Mouse (Mus musculus) liver, embryonic 13.5 days (tissue): ENCODE results near the gene Dock11. TPM values are rescaled to one million over a fixed set of nuclear protein-coding genes. Genes with fewer than 3 reads are reported as not detected.

Source experiments
- ATAC-seq: fragments of 200-750 bp; cut with Nextera tagmentation; 2 replicates; pipeline ENCODE4 v1.8.0; 2017; ENCODE audit warnings: low read depth, mild to moderate bottlenecking, moderate number of reproducible peaks, moderate library complexity
- DNase-seq: peaks from one replicate; pipeline ENCODE4 v3.0.0; 2022
- H3K27ac ChIP-seq: fragments of 300-500 bp; sonication (generic); 2 replicates; pipeline ENCODE4 v1.5.1; 2015; ENCODE audit warnings: moderate library complexity, mild to moderate bottlenecking, inconsistent platforms
- H3K27me3 ChIP-seq: fragments of 300-500 bp; sonication (generic); 2 replicates; pipeline ENCODE4 v1.6.1; 2015; ENCODE audit warnings: mild to moderate bottlenecking, inconsistent platforms
- H3K36me3 ChIP-seq: fragments of 300-500 bp; sonication (generic); 2 replicates; pipeline ENCODE4 v1.6.1; 2015; ENCODE audit warnings: mild to moderate bottlenecking, inconsistent platforms
- H3K4me1 ChIP-seq: fragments of 300-500 bp; sonication (generic); replicated peaks from 2 replicates; pipeline ENCODE4 v1.6.1; 2015; ENCODE audit warnings: inconsistent platforms
- H3K4me2 ChIP-seq: fragments of 300-500 bp; sonication (generic); 2 replicates; pipeline ENCODE4 v1.6.1; 2015; ENCODE audit warnings: inconsistent platforms, mild to moderate bottlenecking, moderate library complexity
- H3K4me3 ChIP-seq: fragments of 300-500 bp; sonication (generic); replicated peaks from 2 replicates; pipeline ENCODE4 v1.5.1; 2015; ENCODE audit warnings: mild to moderate bottlenecking, inconsistent platforms
- H3K9ac ChIP-seq: fragments of 300-500 bp; sonication (generic); 2 replicates; pipeline ENCODE4 v1.6.1; 2015; ENCODE audit warnings: mild to moderate bottlenecking, inconsistent platforms
- H3K9me3 ChIP-seq: fragments of 300-500 bp; sonication (generic); replicated peaks from 2 replicates; pipeline ENCODE4 v1.6.1; 2016; ENCODE audit warnings: inconsistent platforms
- WGBS: fragments of 180-500 bp; shearing (Covaris S2); methylation state at CpG from one replicate; pipeline ENCODE4 v1.1.7; 2015; ENCODE audit not compliant: insufficient replicate concordance; 5-methylcytosine and 5-hydroxymethylcytosine counted together
- polyA plus RNA-seq: library from polyadenylated mRNA; unstranded; fragments of >200 nt; fragmentation: Nextera tagmentation; extraction: Ambion mirVana; gene quantifications from 2 replicates; pipeline ENCODE4 v1.2.1, GENCODE M21; 2015

Dock11 gene
- polyA plus RNA-seq, 1 experiment from 2014 or later, result 2.2 TPM

- no peak within 1 kb of the TSS for H3K9ac ChIP-seq
- ATAC-seq, result no peak
- H3K4me2 ChIP-seq, result peak within 1 kb of the TSS; percentile 53
- H3K4me1 ChIP-seq, result no peaks in the 10 kb centered on the region
- no peak for DNase-seq
- no peaks in the 10 kb centered on the region for H3K9me3 ChIP-seq
- WGBS, result 14% methylated on average over 39 of the region's 51 CpGs
- peaks cover 12% of the 10 kb centered on the region for H3K27me3 ChIP-seq
- no peaks in the 10 kb centered on the region for H3K36me3 ChIP-seq
- no peak within 1 kb of the TSS for H3K27ac ChIP-seq
- H3K4me3 ChIP-seq, result peak within 1 kb of the TSS; percentile 41
Measured at GRCm38 (mm10) chrX:36111622-36112421, 223.2 kb downstream of the Dock11 start, which contains the start of gene Il13ra1. Il13ra1 (plus strand) TSS chrX:36112110.

GRCm38 (mm10) chrX:36112422-36112750, 223.8 kb downstream of the Dock11 start:
- no peak overlapping the region for H3K27ac ChIP-seq
- no peaks in the 10 kb centered on the region for H3K36me3 ChIP-seq
- WGBS, result 13% methylated on average over 4 of the region's 9 CpGs
- no peaks in the 10 kb centered on the region for H3K9me3 ChIP-seq
- H3K27me3 ChIP-seq, result peaks cover 12% of the 10 kb centered on the region
- H3K4me3 ChIP-seq, result peak overlapping the region; percentile 41
- DNase-seq (no peak), ATAC-seq (no peak)
- H3K4me2 ChIP-seq, result peak overlapping the region; percentile 53
- H3K4me1 ChIP-seq, result no peaks in the 10 kb centered on the region
- no peak overlapping the region for H3K9ac ChIP-seq

- DNase-seq (no peak), ATAC-seq (no peak)
- H3K4me3 ChIP-seq, result no peak overlapping the region
- no peaks in the 10 kb centered on the region for H3K36me3 ChIP-seq
- WGBS, result 71% methylated on average over 4 of the region's 4 CpGs
- peaks cover 12% of the 10 kb centered on the region for H3K27me3 ChIP-seq
- H3K9ac ChIP-seq, result no peak overlapping the region
- no peak overlapping the region for H3K27ac ChIP-seq
- no peak overlapping the region for H3K4me2 ChIP-seq
- H3K4me1 ChIP-seq, result no peaks in the 10 kb centered on the region
- H3K9me3 ChIP-seq, result no peaks in the 10 kb centered on the region
Measured at GRCm38 (mm10) chrX:36115171-36115570, 226.5 kb downstream of the Dock11 start.

Other genes starting within 250 kb of the Dock11 start
- gene Il13ra1, start 223.3 kb downstream of the Dock11 start, polyA plus RNA-seq, result 3.9 and 4.5 TPM in 2 replicates